Mouse (Mus musculus): ENCODE data around the gene Syce1.

DNA sequence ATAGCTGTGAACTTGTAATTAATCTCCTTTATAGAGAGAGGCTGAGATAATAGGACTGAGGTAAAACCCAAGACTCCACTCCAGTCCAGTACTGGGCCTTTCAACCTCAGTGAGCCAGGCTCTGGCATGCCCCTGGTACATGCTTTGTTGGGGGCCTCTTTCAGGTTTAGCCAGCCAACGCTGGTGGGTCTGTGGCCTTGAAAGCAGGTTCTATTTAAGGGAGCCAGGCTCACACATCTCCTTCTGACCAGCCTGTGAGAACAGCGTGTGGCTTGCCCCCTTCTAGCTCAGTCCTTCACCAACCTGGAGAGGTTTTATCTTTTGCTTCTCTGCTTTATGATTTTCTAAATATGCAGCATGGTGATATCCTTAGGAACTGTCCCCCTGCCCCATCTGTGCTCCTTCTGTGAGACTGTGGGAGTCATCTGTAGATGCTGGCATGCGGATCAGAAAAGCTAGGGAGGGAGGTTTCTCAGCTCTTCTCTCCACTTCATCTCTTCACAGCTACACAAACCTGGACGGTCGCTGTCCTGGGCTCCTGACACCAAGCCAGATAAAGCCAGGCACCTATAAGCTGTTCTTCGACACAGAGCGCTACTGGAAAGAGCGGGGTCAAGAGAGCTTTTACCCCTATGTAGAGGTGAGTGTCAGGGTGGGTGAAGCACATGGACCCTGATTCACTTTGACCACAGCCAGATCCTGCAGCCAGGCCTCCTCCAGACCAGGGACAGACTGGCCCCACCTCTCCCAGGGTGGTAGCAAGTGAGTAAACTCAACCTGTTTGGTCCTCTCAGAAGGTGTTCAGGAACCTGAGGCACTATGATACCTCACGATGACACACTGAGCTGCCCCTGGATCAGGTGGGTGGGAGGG lies 48.8 kb upstream of the Syce1 start:
- TF ChIP-seq CTCF (IDR thresholded peaks at IDR 0.05; ENCODE audit: control insufficient read depth, insufficient read depth, low read length) (no peak), POLR2A (IDR thresholded peaks at IDR 0.05; ENCODE audit: borderline replicate concordance, control insufficient read depth, low read depth, low read length) (no peak)
